Comparison of ENCODE assay signal across 30 mouse cellular contexts in genomic region chr5:3483054-3483722, GRCm38 (mm10).
DNase-seq lines count a peak whose midpoint lies in the region; ATAC-seq lines count a peak whose summit lies in the region.
"Had no signal": no experiment of that assay in that cellular context is flagged by ENCODE, and none has a peak within 500 bp of the region (broad histone marks: within the 10 kb centered on the region; RNA-seq: fewer than 3 reads in every experiment).

No protein-coding gene starts in this region.

- H3K36me3 ChIP-seq in heart, embryonic 10.5 days, result peaks cover 15% of the 10 kb centered on the region; the same call in 1 of the 2 replicates
- H3K36me3 ChIP-seq in megakaryocyte, embryonic 14.5 days (replicated peaks; ENCODE audit: low read length), result peaks cover 57% of the 10 kb centered on the region
- H3K36me3 ChIP-seq: forebrain, embryonic 12.5 days had no signal

- DNase-seq in heart, adult 11 months, result peak; percentile 39
- no peak for DNase-seq in heart, embryonic 10.5 days (ENCODE audit: low spot score)
- DNase-seq in MEL-GATA-1-ER (ENCODE audit: extremely low read depth, low read depth), result peak; percentile 56
- no peak for DNase-seq in layer of hippocampus, adult 18-20 months (ENCODE audit: low spot score in 2 of 2)
- DNase-seq: adrenal gland, adult 8-10 months; adrenal gland, postnatal 25 days; B cell, adult 2 months; cerebellum, adult 11-12 months; cerebellum, adult 8-10 months; cerebellum, postnatal 10 days; gastrocnemius, postnatal 10 days; gastrocnemius, postnatal 36 days; heart, adult 18-20 months; heart, postnatal 14 days; heart, postnatal 4 days had no signal

- peaks cover 5% of the 10 kb centered on the region; the same call in 1 of the 2 replicates for H3K4me1 ChIP-seq in heart, embryonic 10.5 days
- H3K4me1 ChIP-seq in megakaryocyte, embryonic 14.5 days, result peaks cover 87% of the 10 kb centered on the region
- H3K4me1 ChIP-seq: embryonic facial prominence, embryonic 12.5 days; forebrain, embryonic 12.5 days had no signal

- no peak overlapping the region for H3K4me3 ChIP-seq in heart, embryonic 10.5 days
- H3K4me3 ChIP-seq in megakaryocyte, embryonic 14.5 days (replicated peaks), result peak overlapping the region; percentile 79
- H3K4me3 ChIP-seq: embryonic facial prominence, embryonic 12.5 days; embryonic facial prominence, embryonic 15.5 days; forebrain, embryonic 12.5 days; heart, embryonic 13.5 days had no signal

- H3K9me3 ChIP-seq in heart, embryonic 10.5 days, result 0 out of 2 replicates have a peak, but pooled peaks cover 3% of the 10 kb centered on the region
- H3K9me3 ChIP-seq in megakaryocyte, embryonic 14.5 days, result no peaks in the 10 kb centered on the region
- H3K9me3 ChIP-seq: embryonic facial prominence, embryonic 15.5 days; forebrain, embryonic 12.5 days; G1E; heart, embryonic 13.5 days had no signal

- WGBS in heart, embryonic 10.5 days, result 82% methylated on average over 5 of the region's 5 CpGs

- ATAC-seq in megakaryocyte, adult 5-6 weeks (ENCODE audit: poor library complexity, severe bottlenecking), result no peak
- peak; percentile 51 for ATAC-seq in megakaryocyte progenitor cell, adult 5-6 weeks (replicated peaks; ENCODE audit: poor library complexity)
- ATAC-seq in erythroid progenitor cell, adult 5-6 weeks (replicated peaks; ENCODE audit: low FRiP score, poor library complexity, severe bottlenecking), result no peak
- ATAC-seq: activated CD4-positive, CD25-positive, alpha-beta regulatory T cell, adult 4 months; forebrain, embryonic 16.5 days; hindbrain, postnatal 0 days; inflammation-experienced regulatory T-cells, adult 6 months had no signal

- no peak overlapping the region for H3K27ac ChIP-seq in heart, embryonic 10.5 days
- H3K27ac ChIP-seq: embryonic facial prominence, embryonic 12.5 days; embryonic facial prominence, embryonic 15.5 days; forebrain, embryonic 12.5 days; heart, embryonic 13.5 days; hindbrain, embryonic 14.5 days; hindbrain, postnatal 0 days had no signal

- H3K27me3 ChIP-seq in heart, embryonic 10.5 days (ENCODE audit: insufficient read depth, poor library complexity, severe bottlenecking), result no peaks in the 10 kb centered on the region
- no peaks in the 10 kb centered on the region for H3K27me3 ChIP-seq in megakaryocyte, embryonic 14.5 days (replicated peaks)
- H3K27me3 ChIP-seq: CH12.LX; embryonic facial prominence, embryonic 12.5 days; embryonic facial prominence, embryonic 15.5 days; forebrain, embryonic 12.5 days; heart, embryonic 13.5 days had no signal

Comparison
In these comparisons a context has a peak if more than half of its experiments do, and no peak if none do; other contexts are left out.
1. DNase-seq: peak in heart, adult 11 months (single experiment) and MEL-GATA-1-ER (single experiment); none in heart, embryonic 10.5 days (single experiment) and layer of hippocampus, adult 18-20 months (0 of 2).